8 mouse cellular contexts compared by ENCODE assay signal in the genomic region with DNA sequence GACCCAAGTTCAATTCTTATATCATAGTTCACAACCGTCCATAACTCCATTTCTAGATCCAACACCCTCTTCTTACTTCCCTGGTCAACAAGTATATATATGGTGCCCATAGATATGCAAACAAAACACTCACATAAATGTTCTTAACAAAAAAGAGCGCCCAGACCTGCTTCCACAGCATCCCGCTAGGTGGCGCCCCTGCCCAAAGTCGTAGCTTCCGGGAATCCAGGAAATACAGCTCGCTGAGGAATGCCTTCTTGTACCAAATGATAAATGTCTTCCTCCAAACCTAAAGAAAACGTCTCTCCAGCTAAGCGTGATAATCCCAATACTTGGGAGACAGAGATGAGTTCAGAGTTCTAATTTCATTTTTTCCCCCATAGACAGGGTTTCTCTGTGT. TPM values are rescaled to one million over a fixed set of nuclear protein-coding genes. Genes with fewer than 3 reads are reported as not detected.
DNase-seq lines count a peak whose midpoint lies in the region; ATAC-seq and TF ChIP-seq lines count a peak whose summit lies in the region.

No protein-coding gene starts in this region.

- H3K4me3 ChIP-seq in C2C12 (ENCODE audit: insufficient read depth, poor library complexity, severe bottlenecking), result no peak overlapping the region
- H3K4me3 ChIP-seq in embryonic facial prominence, embryonic 15.5 days (replicated peaks), result no peak overlapping the region
- H3K4me3 ChIP-seq in heart, embryonic 11.5 days (ENCODE audit: low read depth, low read length), result 0 out of 2 replicates have a peak overlapping the region, but pooled peaks have one; percentile 4
- no peak overlapping the region for H3K4me3 ChIP-seq in kidney, embryonic 15.5 days (replicated peaks)
- H3K4me3 ChIP-seq in liver, embryonic 15.5 days (replicated peaks), result no peak overlapping the region; the same call in 1 of the 2 replicates
- H3K4me3 ChIP-seq in neural tube, embryonic 11.5 days (ENCODE audit: low read depth, low read length), result no peak overlapping the region

- peak; percentile 48 for TF ChIP-seq CTCF in C2C12 (IDR thresholded peaks at IDR 0.05; ENCODE audit: control insufficient read depth, insufficient read depth, insufficient read length)

- H3ac ChIP-seq in C2C12 (ENCODE audit: control insufficient read depth, insufficient read length, low read depth), result no peak overlapping the region

- no peaks in the 10 kb centered on the region for H3K79me3 ChIP-seq in C2C12 (ENCODE audit: low read depth)

- H3K27me3 ChIP-seq in C2C12 (ENCODE audit: control insufficient read depth, insufficient read depth, insufficient read length), result no peaks in the 10 kb centered on the region
- no peaks in the 10 kb centered on the region for H3K27me3 ChIP-seq in embryonic facial prominence, embryonic 15.5 days
- no peaks in the 10 kb centered on the region for H3K27me3 ChIP-seq in heart, embryonic 11.5 days (ENCODE audit: control insufficient read depth, insufficient read depth, low read length)
- H3K27me3 ChIP-seq in kidney, embryonic 15.5 days, result no peaks in the 10 kb centered on the region
- H3K27me3 ChIP-seq in liver, embryonic 15.5 days, result no peaks in the 10 kb centered on the region
- H3K27me3 ChIP-seq in neural tube, embryonic 11.5 days (ENCODE audit: control insufficient read depth, insufficient read depth, low read length), result no peaks in the 10 kb centered on the region

- H3K9me3 ChIP-seq in embryonic facial prominence, embryonic 15.5 days (replicated peaks), result no peaks in the 10 kb centered on the region
- H3K9me3 ChIP-seq in heart, embryonic 11.5 days (replicated peaks; ENCODE audit: control insufficient read depth, low read length), result no peaks in the 10 kb centered on the region
- H3K9me3 ChIP-seq in kidney, embryonic 15.5 days (replicated peaks), result no peaks in the 10 kb centered on the region
- no peaks in the 10 kb centered on the region for H3K9me3 ChIP-seq in liver, embryonic 15.5 days (replicated peaks)
- no peaks in the 10 kb centered on the region for H3K9me3 ChIP-seq in neural tube, embryonic 11.5 days (ENCODE audit: control insufficient read depth, low read length)

- H3K79me2 ChIP-seq in C2C12 (ENCODE audit: control insufficient read depth, insufficient read depth), result no peaks in the 10 kb centered on the region

- DNase-seq in adrenal gland, postnatal 25 days, result peak; percentile 85
- DNase-seq in neural tube, embryonic 11.5 days (ENCODE audit: low spot score), result peak; percentile 79
- DNase-seq in testis, postnatal 14 days (ENCODE audit: low spot score), result peak; percentile 79

- H3K4me1 ChIP-seq in embryonic facial prominence, embryonic 15.5 days, result peaks cover 34% of the 10 kb centered on the region
- H3K4me1 ChIP-seq in heart, embryonic 11.5 days (ENCODE audit: control insufficient read depth, insufficient read depth, low read length), result no peaks in the 10 kb centered on the region
- H3K4me1 ChIP-seq in kidney, embryonic 15.5 days, result peaks cover 26% of the 10 kb centered on the region
- peaks cover 29% of the 10 kb centered on the region for H3K4me1 ChIP-seq in liver, embryonic 15.5 days (replicated peaks)
- peaks cover 3% of the 10 kb centered on the region; the same call in 1 of the 2 replicates for H3K4me1 ChIP-seq in neural tube, embryonic 11.5 days (ENCODE audit: control insufficient read depth, insufficient read depth, low read length)

- no peak overlapping the region for H3K27ac ChIP-seq in embryonic facial prominence, embryonic 15.5 days (replicated peaks)
- no peak overlapping the region for H3K27ac ChIP-seq in heart, embryonic 11.5 days (ENCODE audit: low read depth, low read length)
- H3K27ac ChIP-seq in kidney, embryonic 15.5 days, result peak overlapping the region; percentile 71
- 0 out of 2 replicates have a peak overlapping the region, but pooled peaks have one; percentile 55 for H3K27ac ChIP-seq in liver, embryonic 15.5 days (replicated peaks)
- H3K27ac ChIP-seq in neural tube, embryonic 11.5 days (ENCODE audit: low read depth, low read length), result no peak overlapping the region

- no peaks in the 10 kb centered on the region for H3K36me3 ChIP-seq in C2C12 (ENCODE audit: control insufficient read depth, insufficient read depth)
- H3K36me3 ChIP-seq in embryonic facial prominence, embryonic 15.5 days, result no peaks in the 10 kb centered on the region
- H3K36me3 ChIP-seq in heart, embryonic 11.5 days (ENCODE audit: control insufficient read depth, insufficient read depth, low read length), result no peaks in the 10 kb centered on the region
- no peaks in the 10 kb centered on the region for H3K36me3 ChIP-seq in kidney, embryonic 15.5 days
- H3K36me3 ChIP-seq in liver, embryonic 15.5 days (replicated peaks), result no peaks in the 10 kb centered on the region
- H3K36me3 ChIP-seq in neural tube, embryonic 11.5 days (ENCODE audit: control insufficient read depth, insufficient read depth, low read length), result no peaks in the 10 kb centered on the region

- WGBS in embryonic facial prominence, embryonic 15.5 days, result 2% methylated on average over 9 of the region's 9 CpGs
- WGBS in heart, embryonic 11.5 days (ENCODE audit: insufficient replicate concordance), result 3% methylated on average over 9 of the region's 9 CpGs
- 4% methylated on average over 9 of the region's 9 CpGs for WGBS in kidney, embryonic 15.5 days
- WGBS in liver, embryonic 15.5 days (ENCODE audit: insufficient replicate concordance), result under 1% methylated on average over 9 of the region's 9 CpGs
- 3% methylated on average over 9 of the region's 9 CpGs for WGBS in neural tube, embryonic 11.5 days

- no peak overlapping the region for H3K9ac ChIP-seq in embryonic facial prominence, embryonic 15.5 days
- peak overlapping the region; percentile 29; the same call in 1 of the 2 replicates for H3K9ac ChIP-seq in heart, embryonic 11.5 days (ENCODE audit: low read depth, low read length)
- H3K9ac ChIP-seq in kidney, embryonic 15.5 days, result no peak overlapping the region
- H3K9ac ChIP-seq in liver, embryonic 15.5 days, result no peak overlapping the region
- no peak overlapping the region for H3K9ac ChIP-seq in neural tube, embryonic 11.5 days (ENCODE audit: low read length)

- no peak for ATAC-seq in embryonic facial prominence, embryonic 15.5 days (ENCODE audit: insufficient number of reproducible peaks, low FRiP score, low TSS enrichment, low read depth)
- no peak for ATAC-seq in heart, embryonic 11.5 days (replicated peaks; ENCODE audit: insufficient number of reproducible peaks, low FRiP score, low TSS enrichment)
- ATAC-seq in kidney, embryonic 15.5 days (replicated peaks; ENCODE audit: low FRiP score), result no peak
- ATAC-seq in liver, embryonic 15.5 days (ENCODE audit: insufficient read depth), result no peak
- ATAC-seq in neural tube, embryonic 11.5 days (ENCODE audit: insufficient read depth, low FRiP score, low TSS enrichment), result no peak

- peak overlapping the region; percentile 35 for H3K4me2 ChIP-seq in embryonic facial prominence, embryonic 15.5 days (replicated peaks)
- H3K4me2 ChIP-seq in heart, embryonic 11.5 days, result peak overlapping the region; percentile 55
- H3K4me2 ChIP-seq in kidney, embryonic 15.5 days, result peak overlapping the region; percentile 50
- peak overlapping the region; percentile 58 for H3K4me2 ChIP-seq in liver, embryonic 15.5 days
- peak overlapping the region; percentile 19; the same call in 1 of the 2 replicates for H3K4me2 ChIP-seq in neural tube, embryonic 11.5 days (ENCODE audit: low read depth)

TF ChIP-seq in C2C12, 6 proteins besides CTCF, POLR2A, EP300 and RAD21:
- TF ChIP-seq MYOD1 (IDR thresholded peaks at IDR 0.05; ENCODE audit: control insufficient read depth, insufficient read length, low read depth) (no peak), CEBPB (IDR thresholded peaks at IDR 0.05; ENCODE audit: low read depth) (no peak), USF1 (IDR thresholded peaks at IDR 0.05; ENCODE audit: low read depth) (no peak), FOSL1 (IDR thresholded peaks at IDR 0.05; ENCODE audit: insufficient read depth, low read length, poor library complexity, severe bottlenecking) (no peak), MAX (IDR thresholded peaks at IDR 0.05) (no peak), MYOG (IDR thresholded peaks at IDR 0.05; ENCODE audit: control insufficient read depth, extremely low read depth, insufficient read length) (no peak)

RNA-seq across cellular contexts. Expression of a gene that starts 9.0 kb away (rescaled TPM):
- 487 TPM for polyA plus RNA-seq in C2C12 (2012; fragmentation: generic; extraction: Trizol)
- total RNA-seq in adrenal gland, postnatal 25 days (2021), result 30.3 and 48.1 TPM in 2 replicates
- 122 and 132 TPM in 2 replicates for polyA plus RNA-seq in embryonic facial prominence, embryonic 15.5 days (2015; fragmentation: Nextera tagmentation; extraction: Ambion mirVana)
- 22.7 and 25.9 TPM in 2 replicates for polyA plus RNA-seq in heart, embryonic 11.5 days (2014; fragmentation: Nextera tagmentation; extraction: Ambion mirVana)
- polyA plus RNA-seq in kidney, embryonic 15.5 days (2015; fragmentation: Nextera tagmentation; extraction: Ambion mirVana), result 68.4 and 70.7 TPM in 2 replicates
- polyA plus RNA-seq in liver, embryonic 15.5 days (2015; fragmentation: Nextera tagmentation; extraction: Ambion mirVana), result 20.4 and 23.8 TPM in 2 replicates
- 10.1 and 10.2 TPM in 2 replicates for polyA plus RNA-seq in neural tube, embryonic 11.5 days (2014; fragmentation: Nextera tagmentation; extraction: Ambion mirVana)

RNA-seq across cellular contexts. Expression of a gene that starts 13.7 kb away (rescaled TPM):
- polyA plus RNA-seq in C2C12 (2012; fragmentation: generic; extraction: Trizol), result 0.26 TPM
- 0.39 TPM in 1 of 2 replicates, not detected in the other for total RNA-seq in adrenal gland, postnatal 25 days (2021)
- 0.18 and 0.49 TPM in 2 replicates for polyA plus RNA-seq in embryonic facial prominence, embryonic 15.5 days (2015; fragmentation: Nextera tagmentation; extraction: Ambion mirVana)
- polyA plus RNA-seq in heart, embryonic 11.5 days (2014; fragmentation: Nextera tagmentation; extraction: Ambion mirVana), result not detected in 2 replicates
- 0.13 and 0.14 TPM in 2 replicates for polyA plus RNA-seq in kidney, embryonic 15.5 days (2015; fragmentation: Nextera tagmentation; extraction: Ambion mirVana)
- not detected in 2 replicates for polyA plus RNA-seq in liver, embryonic 15.5 days (2015; fragmentation: Nextera tagmentation; extraction: Ambion mirVana)
- polyA plus RNA-seq in neural tube, embryonic 11.5 days (2014; fragmentation: Nextera tagmentation; extraction: Ambion mirVana), result not detected in 2 replicates

Comparison
In these comparisons a context has a peak if more than half of its experiments do, and no peak if none do; other contexts are left out.
1. H3K27ac ChIP-seq: peak in kidney, embryonic 15.5 days (single experiment) and liver, embryonic 15.5 days (single experiment); none in embryonic facial prominence, embryonic 15.5 days (single experiment), heart, embryonic 11.5 days (single experiment) and neural tube, embryonic 11.5 days (single experiment).
2. Peak in every context shown above with its lines, with median percentiles within 50 percentile points of each other: DNase-seq and H3K4me2 ChIP-seq.